Mouse (Mus musculus) neural tube, embryonic 13.5 days (tissue): Measurements from ENCODE around the gene C1rb. TPM values are rescaled to one million over a fixed set of nuclear protein-coding genes. Genes with fewer than 3 reads are reported as not detected.
"Not testable (repeated sequence)": the region's sequence is repeated elsewhere in the genome, so short reads cannot be mapped to it uniquely, and the experiment has no call there.

Experiments used
- ATAC-seq: fragments of 200-750 bp; cut with Nextera tagmentation; 2 replicates; pipeline ENCODE4 v1.8.0; 2017; ENCODE audit warnings: low read depth, mild to moderate bottlenecking, moderate TSS enrichment, moderate library complexity
- H3K27ac ChIP-seq: fragments of 300-500 bp; sonication (generic); replicated peaks from 2 replicates; pipeline ENCODE4 v1.5.1; 2015; ENCODE audit warnings: moderate library complexity, mild to moderate bottlenecking, inconsistent platforms
- H3K27me3 ChIP-seq: fragments of 300-500 bp; sonication (generic); 2 replicates; pipeline ENCODE4 v1.6.1; 2015; ENCODE audit warnings: mild to moderate bottlenecking, inconsistent platforms
- H3K36me3 ChIP-seq: fragments of 300-500 bp; sonication (generic); 2 replicates; pipeline ENCODE4 v1.6.1; 2015; ENCODE audit warnings: mild to moderate bottlenecking, inconsistent platforms
- H3K4me1 ChIP-seq: fragments of 300-500 bp; sonication (generic); replicated peaks from 2 replicates; pipeline ENCODE4 v1.6.1; 2015; ENCODE audit warnings: inconsistent platforms
- H3K4me2 ChIP-seq: fragments of 300-500 bp; sonication (generic); 2 replicates; pipeline ENCODE4 v1.6.1; 2015; ENCODE audit warnings: inconsistent platforms, mild to moderate bottlenecking, moderate library complexity
- H3K4me3 ChIP-seq: fragments of 300-500 bp; sonication (generic); 2 replicates; pipeline ENCODE4 v1.5.1; 2015; ENCODE audit warnings: mild to moderate bottlenecking, inconsistent platforms
- H3K9ac ChIP-seq: fragments of 300-500 bp; sonication (generic); 2 replicates; pipeline ENCODE4 v1.6.1; 2015; ENCODE audit warnings: moderate library complexity, mild to moderate bottlenecking, inconsistent platforms
- H3K9me3 ChIP-seq: fragments of 300-500 bp; sonication (generic); 2 replicates; pipeline ENCODE4 v1.6.1; 2016; ENCODE audit warnings: inconsistent platforms
- WGBS: fragments of 180-500 bp; shearing (Covaris S2); methylation state at CpG from one replicate; pipeline ENCODE4 v1.1.7; 2015; 5-methylcytosine and 5-hydroxymethylcytosine counted together
- polyA plus RNA-seq: library from polyadenylated mRNA; unstranded; fragments of >200 nt; fragmentation: Nextera tagmentation; extraction: Ambion mirVana; gene quantifications from 2 replicates; pipeline ENCODE4 v1.2.1, GENCODE M21; 2015

The C1rb gene
- polyA plus RNA-seq, 1 experiment from 2014 or later: not detected

GRCm38 (mm10) chr6:124626184-124626583, 56.1 kb downstream of the C1rb start:
- 44% methylated on average over 1 of the region's 1 CpGs for WGBS
- not testable (repeated sequence) for H3K36me3 ChIP-seq, H3K4me3 ChIP-seq, H3K9me3 ChIP-seq, ATAC-seq, H3K27ac ChIP-seq, H3K27me3 ChIP-seq, H3K4me2 ChIP-seq, H3K9ac ChIP-seq, H3K4me1 ChIP-seq

GRCm38 (mm10) chr6:124630763-124631162, 60.7 kb downstream of the C1rb start:
- Histone ChIP-seq H3K4me3 (no peak overlapping the region), H3K36me3 (no peaks in the 10 kb centered on the region), H3K4me1 (no peaks in the 10 kb centered on the region), H3K9ac (no peak overlapping the region), H3K27ac (no peak overlapping the region), H3K9me3 (no peaks in the 10 kb centered on the region), H3K4me2 (no peak overlapping the region), H3K27me3 (no peaks in the 10 kb centered on the region)
- 87% methylated on average over 4 of the region's 4 CpGs for WGBS
- no peak for ATAC-seq

Other genes with a start within 250 kb of the C1rb start
- 66.9 and 67.6 TPM in 2 replicates for gene Pex5, start 155.2 kb upstream of the C1rb start, polyA plus RNA-seq
- 69.8 and 75.1 TPM in 2 replicates for gene Clstn3, start 105.5 kb upstream of the C1rb start, polyA plus RNA-seq
- gene C1rl, start 77.2 kb upstream of the C1rb start, polyA plus RNA-seq: 0.22 and 0.54 TPM in 2 replicates
- gene C1ra, start 57.9 kb upstream of the C1rb start, polyA plus RNA-seq: 0.12 and 0.14 TPM in 2 replicates
- 0.30 and 0.39 TPM in 2 replicates for gene C1s1, start 27.9 kb upstream of the C1rb start, polyA plus RNA-seq
- 0.12 TPM in 1 of 2 replicates, not detected in the other for gene C1s2, start 65.8 kb downstream of the C1rb start, polyA plus RNA-seq
- gene Lpcat3, start 92.7 kb downstream of the C1rb start, polyA plus RNA-seq: 43.2 and 43.7 TPM in 2 replicates
- gene Emg1, start 141.9 kb downstream of the C1rb start, polyA plus RNA-seq: 110 and 120 TPM in 2 replicates
- 259 and 270 TPM in 2 replicates for gene Phb2, start 142.0 kb downstream of the C1rb start, polyA plus RNA-seq
- gene Ptpn6, start 168.4 kb downstream of the C1rb start, polyA plus RNA-seq: 6.0 and 7.9 TPM in 2 replicates
- gene Grcc10, start 171.1 kb downstream of the C1rb start, polyA plus RNA-seq: 687 and 693 TPM in 2 replicates
- not detected in 2 replicates for gene Gm45234, start 185.7 kb downstream of the C1rb start, polyA plus RNA-seq
- 21.0 and 23.1 TPM in 2 replicates for gene Atn1, start 186.2 kb downstream of the C1rb start, polyA plus RNA-seq
- 67.2 and 69.8 TPM in 2 replicates for gene Eno2, start 199.4 kb downstream of the C1rb start, polyA plus RNA-seq
- gene Lrrc23, start 209.4 kb downstream of the C1rb start, polyA plus RNA-seq: 0.57 and 2.1 TPM in 2 replicates
- gene Spsb2, start 238.4 kb downstream of the C1rb start, polyA plus RNA-seq: 4.7 and 8.5 TPM in 2 replicates
- gene Tpi1, start 244.0 kb downstream of the C1rb start, polyA plus RNA-seq: 385 and 391 TPM in 2 replicates